Mouse (Mus musculus): ENCODE measurements at regions not wholly inside any gene's neighbourhood (a gene's known extent, or its start where the extent isn't known, plus 50 kb on each side); places are given as distances from the start of the nearest gene placed in this dataset.

DNA sequence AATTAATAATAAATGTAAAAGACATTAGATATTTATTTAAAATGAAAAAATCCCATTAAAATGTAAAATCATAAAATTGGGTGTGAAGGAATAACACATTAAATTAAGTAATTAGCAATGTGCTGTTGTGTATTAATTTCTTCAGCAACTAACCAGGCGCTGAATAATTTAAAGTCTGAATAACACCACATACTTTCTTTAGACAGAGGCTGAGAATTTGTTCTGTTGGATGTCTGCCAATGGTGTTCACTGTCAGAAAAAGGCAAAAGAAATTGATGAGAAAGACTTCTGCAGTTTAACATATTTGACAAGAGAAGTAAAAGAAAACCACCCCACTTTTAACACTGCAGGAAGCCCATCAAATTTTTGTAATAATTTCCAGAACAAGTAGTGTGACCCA, 881.0 kb downstream of the Tbl1xr1 start:
- TF ChIP-seq CTCF (IDR thresholded peaks at IDR 0.05; ENCODE audit: low read depth, low read length) (no peak), POLR2A (IDR thresholded peaks at IDR 0.05; ENCODE audit: extremely low read depth, insufficient read depth, low read length) (no peak)

Data from liver, adult 2 months (tissue).